Mouse (Mus musculus) stomach, embryonic 15.5 days (tissue): ENCODE data around the gene Ezr. TPM values are rescaled to one million over a fixed set of nuclear protein-coding genes. Genes with fewer than 3 reads are reported as not detected.
A peak's percentile ranks its signal among the peaks of the same experiment; 100 is the strongest.

ENCODE experiments used
- ATAC-seq: fragments of 200-750 bp; cut with Nextera tagmentation; 2 replicates; pipeline ENCODE4 v1.8.0; 2017; ENCODE audit warnings: low read depth, moderate number of reproducible peaks, moderate TSS enrichment; ENCODE audit not compliant: insufficient read depth, low FRiP score
- H3K27ac ChIP-seq: fragments of 300-500 bp; sonication (generic); 2 replicates; pipeline ENCODE4 v1.5.1; 2015; ENCODE audit warnings: mild to moderate bottlenecking, inconsistent platforms
- H3K27me3 ChIP-seq: fragments of 300-500 bp; sonication (generic); replicated peaks from 2 replicates; pipeline ENCODE4 v1.6.1; 2015; ENCODE audit warnings: inconsistent platforms
- H3K36me3 ChIP-seq: fragments of 300-500 bp; sonication (generic); 2 replicates; pipeline ENCODE4 v1.6.1; 2015; ENCODE audit warnings: inconsistent platforms
- H3K4me1 ChIP-seq: fragments of 300-500 bp; sonication (generic); 2 replicates; pipeline ENCODE4 v1.6.1; 2015; ENCODE audit warnings: inconsistent platforms
- H3K4me2 ChIP-seq: fragments of 300-500 bp; sonication (generic); 2 replicates; pipeline ENCODE4 v1.6.1; 2015; ENCODE audit warnings: mild to moderate bottlenecking, inconsistent platforms
- H3K4me3 ChIP-seq: fragments of 300-500 bp; sonication (generic); replicated peaks from 2 replicates; pipeline ENCODE4 v1.5.1; 2015; ENCODE audit warnings: inconsistent platforms
- H3K9ac ChIP-seq: fragments of 300-500 bp; sonication (generic); 2 replicates; pipeline ENCODE4 v1.6.1; 2015; ENCODE audit warnings: inconsistent platforms
- H3K9me3 ChIP-seq: fragments of 300-500 bp; sonication (generic); 2 replicates; pipeline ENCODE4 v1.6.1; 2016; ENCODE audit warnings: inconsistent platforms
- WGBS: fragments of 180-500 bp; shearing (Covaris S2); methylation state at CpG from one replicate; pipeline ENCODE4 v1.1.7; 2015; 5-methylcytosine and 5-hydroxymethylcytosine counted together
- polyA plus RNA-seq: library from polyadenylated mRNA; unstranded; fragments of >200 nt; fragmentation: Nextera tagmentation; extraction: Ambion mirVana; gene quantifications from 2 replicates; pipeline ENCODE4 v1.2.1, GENCODE M21; 2015

The Ezr gene
- polyA plus RNA-seq, 1 experiment from 2014 or later = 228 TPM

- Histone ChIP-seq H3K9ac (no peak overlapping the region), H3K36me3 (peaks cover 14% of the 10 kb centered on the region; the same call in 1 of the 2 replicates), H3K4me3 (no peak overlapping the region), H3K4me2 (no peak overlapping the region), H3K27ac (no peak overlapping the region), H3K9me3 (no peaks in the 10 kb centered on the region), H3K27me3 (no peaks in the 10 kb centered on the region), H3K4me1 (peaks cover 10% of the 10 kb centered on the region; the same call in 1 of the 2 replicates)
- ATAC-seq = no peak
- 86% methylated on average over 13 of the region's 13 CpGs for WGBS
Observed at GRCm38 (mm10) chr17:6739266-6739665, 43.3 kb downstream of the Ezr start.

DNA sequence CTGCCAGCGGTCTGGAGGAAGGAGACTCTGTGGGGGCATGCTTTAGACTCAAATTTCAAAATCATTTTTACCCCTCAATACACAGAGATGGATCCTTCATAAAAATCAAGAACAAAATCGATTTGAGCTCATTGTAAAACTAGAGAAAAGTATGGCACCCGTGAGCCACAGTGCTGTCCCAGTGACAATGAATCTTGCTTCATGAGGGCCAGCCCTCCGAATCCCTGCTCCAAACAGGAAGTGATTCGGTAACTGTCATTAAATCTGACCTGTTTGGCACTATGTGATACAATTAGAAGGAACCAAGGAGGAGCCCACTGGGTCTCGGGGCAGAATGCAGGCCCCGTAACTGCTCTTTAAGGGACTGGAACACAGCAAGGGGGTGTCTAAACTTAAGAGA is 43.7 kb downstream of the Ezr start:
- Histone ChIP-seq H3K27ac (no peak overlapping the region), H3K27me3 (no peaks in the 10 kb centered on the region), H3K9ac (no peak overlapping the region), H3K36me3 (peaks cover 14% of the 10 kb centered on the region; the same call in 1 of the 2 replicates), H3K4me2 (no peak overlapping the region), H3K4me1 (peaks cover 10% of the 10 kb centered on the region; the same call in 1 of the 2 replicates), H3K4me3 (no peak overlapping the region), H3K9me3 (no peaks in the 10 kb centered on the region)
- WGBS = 83% methylated on average over 7 of the region's 7 CpGs
- no peak for ATAC-seq

- Histone ChIP-seq H3K9me3 (no peaks in the 10 kb centered on the region), H3K4me1 (peaks cover 9% of the 10 kb centered on the region; the same call in 1 of the 2 replicates), H3K27ac (peak overlapping the region; percentile 17; the same call in 1 of the 2 replicates), H3K36me3 (peaks cover 14% of the 10 kb centered on the region; the same call in 1 of the 2 replicates), H3K4me2 (no peak overlapping the region), H3K9ac (no peak overlapping the region), H3K4me3 (no peak overlapping the region), H3K27me3 (no peaks in the 10 kb centered on the region)
- WGBS = 81% methylated on average over 12 of the region's 12 CpGs
- no peak for ATAC-seq
Observed at GRCm38 (mm10) chr17:6737273-6737997, 45.1 kb downstream of the Ezr start.

DNA sequence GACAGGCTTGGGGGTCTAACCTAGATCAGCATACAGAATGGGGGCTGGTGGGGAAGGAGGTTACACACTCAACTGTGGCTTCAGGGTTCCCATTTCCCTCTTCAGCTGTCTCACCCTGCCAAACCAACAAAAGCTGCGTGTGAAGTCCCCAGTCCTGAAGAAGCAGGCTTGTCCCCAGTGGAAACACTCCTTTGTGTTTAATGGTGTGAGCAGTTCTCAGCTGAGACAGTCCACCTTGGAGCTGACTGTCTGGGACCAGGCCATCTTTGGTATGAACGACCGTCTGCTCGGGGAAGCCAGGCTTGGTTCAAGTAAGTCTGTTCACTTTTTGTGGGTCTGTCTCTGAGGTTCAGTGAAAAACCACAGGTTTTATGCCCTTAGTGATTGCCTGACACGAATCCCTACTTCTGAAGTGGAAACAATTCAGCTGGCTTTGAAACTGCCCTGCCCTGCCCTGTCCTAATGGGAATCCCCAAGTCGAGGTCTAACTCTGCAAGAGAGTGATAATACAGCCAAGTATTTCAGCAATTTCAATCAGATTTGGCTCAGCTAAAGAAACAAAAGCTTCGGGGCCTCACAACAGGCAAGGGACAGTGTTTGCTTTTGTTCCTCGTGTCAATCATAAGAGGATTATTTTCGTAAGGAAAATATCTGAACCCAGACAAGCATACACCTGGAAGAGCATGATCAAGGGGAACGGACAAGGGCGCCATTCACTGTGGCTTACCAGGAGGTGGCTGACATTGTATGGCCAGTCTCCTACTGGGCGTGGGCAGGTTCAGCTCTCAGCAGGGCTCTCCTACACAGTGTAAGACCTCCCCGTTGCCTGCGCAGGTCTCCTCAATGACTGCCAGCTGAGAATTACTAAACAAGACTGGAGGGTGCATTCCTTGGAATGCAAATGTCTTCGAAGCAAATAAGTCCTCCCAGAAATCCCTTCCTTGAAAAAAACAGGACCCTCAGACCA is 46.0 kb downstream of the Ezr start:
- 53% methylated on average over 15 of the region's 15 CpGs for WGBS
- Histone ChIP-seq H3K9me3 (no peaks in the 10 kb centered on the region), H3K4me1 (0 out of 2 replicates have a peak, but pooled peaks cover under 1% of the 10 kb centered on the region), H3K27ac (peak overlapping the region; percentile 17; the same call in 1 of the 2 replicates), H3K27me3 (no peaks in the 10 kb centered on the region), H3K36me3 (peaks cover 14% of the 10 kb centered on the region; the same call in 1 of the 2 replicates), H3K4me2 (no peak overlapping the region), H3K9ac (no peak overlapping the region), H3K4me3 (no peak overlapping the region)
- ATAC-seq = peak; percentile 74; the same call in 1 of the 2 replicates

GRCm38 (mm10) chr17:6734746-6735441 is 47.7 kb downstream of the Ezr start:
- H3K4me2 ChIP-seq = no peak overlapping the region
- ATAC-seq = no peak
- 87% methylated on average over 12 of the region's 12 CpGs for WGBS
- no peak overlapping the region for H3K9ac ChIP-seq
- peaks cover 4% of the 10 kb centered on the region; the same call in 1 of the 2 replicates for H3K36me3 ChIP-seq
- H3K4me3 ChIP-seq = no peak overlapping the region
- no peaks in the 10 kb centered on the region for H3K4me1 ChIP-seq
- no peaks in the 10 kb centered on the region for H3K9me3 ChIP-seq
- no peaks in the 10 kb centered on the region for H3K27me3 ChIP-seq
- H3K27ac ChIP-seq = no peak overlapping the region

DNA sequence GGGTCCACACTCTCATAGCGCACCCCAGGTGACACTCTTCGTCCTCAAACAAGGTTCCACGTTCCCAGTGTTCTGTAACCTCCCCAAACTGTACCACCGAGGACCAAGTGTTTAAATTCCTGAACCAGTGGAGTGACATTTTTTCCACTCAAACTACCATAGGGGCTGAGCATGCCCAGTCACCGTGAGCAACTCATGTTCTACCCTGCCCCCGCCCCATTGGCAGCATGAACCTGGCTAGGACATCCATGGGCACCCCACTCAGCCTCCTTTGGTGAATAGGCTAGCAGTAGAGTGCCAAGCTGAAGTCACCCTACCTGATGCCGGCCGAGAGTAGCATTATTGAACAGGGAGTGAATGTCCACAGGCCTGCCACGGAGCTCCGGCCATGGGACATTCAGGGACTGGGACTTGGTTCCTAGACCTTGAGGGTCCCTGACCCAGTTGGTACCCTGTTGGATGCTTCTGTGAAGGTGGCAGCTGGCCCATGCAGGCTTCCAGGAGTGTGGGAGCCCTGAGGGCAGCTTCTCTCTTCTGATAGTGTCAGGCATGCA is 49.2 kb downstream of the Ezr start:
- 92% methylated on average over 10 of the region's 10 CpGs for WGBS
- no peaks in the 10 kb centered on the region for H3K27me3 ChIP-seq
- no peak overlapping the region for H3K9ac ChIP-seq
- no peaks in the 10 kb centered on the region for H3K36me3 ChIP-seq
- H3K4me2 ChIP-seq = no peak overlapping the region
- ATAC-seq = no peak
- H3K9me3 ChIP-seq = no peaks in the 10 kb centered on the region
- no peak overlapping the region for H3K27ac ChIP-seq
- no peak overlapping the region for H3K4me3 ChIP-seq
- 0 out of 2 replicates have a peak, but pooled peaks cover 5% of the 10 kb centered on the region for H3K4me1 ChIP-seq

DNA sequence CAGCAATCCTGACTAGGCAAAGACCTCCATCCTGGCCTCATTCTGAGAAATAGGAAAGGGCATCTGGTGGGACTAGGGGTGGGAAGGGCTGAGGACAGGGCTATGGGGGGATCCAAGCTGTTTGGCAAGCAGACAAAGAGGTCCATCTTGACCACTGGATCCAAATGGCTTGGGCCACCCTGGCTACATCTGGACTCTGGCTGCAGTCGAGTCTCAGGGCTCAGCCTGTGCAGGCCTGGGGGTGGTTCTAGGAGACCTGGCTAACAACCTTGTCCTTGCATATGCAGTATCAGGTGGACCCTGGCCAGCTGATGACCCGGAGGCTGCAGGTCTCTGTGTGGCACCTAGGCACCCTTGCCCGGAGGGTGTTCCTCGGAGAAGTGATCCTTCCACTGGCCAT is 49.9 kb downstream of the Ezr start:
- ATAC-seq = no peak
- Histone ChIP-seq H3K4me2 (no peak overlapping the region), H3K36me3 (no peaks in the 10 kb centered on the region), H3K27me3 (no peaks in the 10 kb centered on the region), H3K4me3 (no peak overlapping the region), H3K4me1 (0 out of 2 replicates have a peak, but pooled peaks cover 5% of the 10 kb centered on the region), H3K27ac (no peak overlapping the region), H3K9ac (no peak overlapping the region), H3K9me3 (no peaks in the 10 kb centered on the region)
- 92% methylated on average over 4 of the region's 4 CpGs for WGBS

GRCm38 (mm10) chr17:6731634-6732033 is 51.0 kb downstream of the Ezr start:
- Histone ChIP-seq H3K27ac (no peak overlapping the region), H3K4me3 (no peak overlapping the region), H3K4me1 (0 out of 2 replicates have a peak, but pooled peaks cover 5% of the 10 kb centered on the region), H3K27me3 (no peaks in the 10 kb centered on the region), H3K9me3 (no peaks in the 10 kb centered on the region), H3K4me2 (no peak overlapping the region), H3K9ac (no peak overlapping the region), H3K36me3 (no peaks in the 10 kb centered on the region)
- WGBS = 76% methylated on average over 12 of the region's 12 CpGs
- no peak for ATAC-seq

DNA sequence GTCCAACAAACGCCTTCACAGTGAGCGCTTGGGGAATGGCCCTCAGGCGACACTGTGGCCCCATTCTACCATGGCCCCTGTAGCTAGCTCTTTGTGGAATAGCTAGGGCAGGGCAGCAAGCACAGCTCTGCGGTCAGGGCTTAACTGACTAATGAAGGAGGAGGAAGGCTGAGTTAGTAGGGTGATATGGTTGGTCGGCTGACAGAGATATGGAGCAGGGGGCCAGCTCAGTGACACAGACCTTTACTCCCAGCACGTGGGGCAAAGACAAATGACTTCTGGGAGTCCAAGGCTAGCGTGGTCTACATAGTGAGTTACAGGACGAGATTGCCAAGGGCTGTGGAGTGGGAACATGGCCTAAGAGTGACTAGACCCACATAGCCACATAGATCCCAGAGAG is 51.5 kb downstream of the Ezr start:
- H3K27ac ChIP-seq = no peak overlapping the region

DNA sequence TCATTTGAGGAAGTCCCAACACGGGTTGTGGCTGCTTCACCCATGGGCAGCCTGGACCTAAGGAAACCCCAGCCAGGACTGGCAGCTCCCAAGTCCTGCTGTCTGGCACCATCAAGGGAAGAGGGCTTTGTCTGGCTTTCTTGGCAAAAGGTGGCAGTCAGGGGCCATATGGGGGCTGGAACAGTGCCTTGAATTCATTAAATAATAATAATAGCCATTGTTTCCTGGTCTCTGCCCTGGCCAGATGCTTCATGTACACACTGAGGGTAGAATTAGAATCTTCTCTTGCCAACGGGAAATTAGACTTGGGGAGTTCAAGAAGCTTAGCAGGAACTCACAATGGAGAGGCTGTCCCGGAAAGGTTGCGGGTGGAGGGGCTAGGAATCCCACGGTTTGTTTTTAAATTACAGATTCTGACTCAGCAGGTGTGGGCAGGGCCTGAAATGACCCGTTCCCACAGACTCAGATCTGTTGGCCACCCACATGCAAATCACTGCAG is 53.3 kb downstream of the Ezr start:
- H3K4me1 ChIP-seq = 0 out of 2 replicates have a peak, but pooled peaks cover 5% of the 10 kb centered on the region
- ATAC-seq = no peak
- H3K9me3 ChIP-seq = no peaks in the 10 kb centered on the region
- no peaks in the 10 kb centered on the region for H3K36me3 ChIP-seq
- H3K27ac ChIP-seq = no peak overlapping the region
- H3K4me3 ChIP-seq = no peak overlapping the region
- H3K27me3 ChIP-seq = no peaks in the 10 kb centered on the region
- H3K9ac ChIP-seq = no peak overlapping the region
- H3K4me2 ChIP-seq = no peak overlapping the region
- 24% methylated on average over 6 of the region's 6 CpGs for whole genome bisulfite sequencing

More for the DNA sequence above, 51.5 kb downstream of the Ezr start:
- no peak for ATAC-seq
- WGBS = 71% methylated on average over 8 of the region's 8 CpGs
- no peaks in the 10 kb centered on the region for H3K9me3 ChIP-seq
- H3K4me3 ChIP-seq = no peak overlapping the region
- no peaks in the 10 kb centered on the region for H3K27me3 ChIP-seq
- H3K36me3 ChIP-seq = no peaks in the 10 kb centered on the region
- H3K4me1 ChIP-seq = 0 out of 2 replicates have a peak, but pooled peaks cover 5% of the 10 kb centered on the region
- no peak overlapping the region for H3K9ac ChIP-seq
- no peak overlapping the region for H3K4me2 ChIP-seq
